Mouse (Mus musculus) CD4-positive, CD25-positive, alpha-beta regulatory T cell, adult 2 months (primary cell): ENCODE data around the gene Igf2r.
A peak's percentile ranks its signal among the peaks of the same experiment; 100 is the strongest.

ENCODE experiments used
- DNase-seq: peaks from one replicate; pipeline ENCODE4 v3.0.0-alpha.2; 2012; ENCODE audit warnings: low read depth, low spot score

Igf2r gene

DNA sequence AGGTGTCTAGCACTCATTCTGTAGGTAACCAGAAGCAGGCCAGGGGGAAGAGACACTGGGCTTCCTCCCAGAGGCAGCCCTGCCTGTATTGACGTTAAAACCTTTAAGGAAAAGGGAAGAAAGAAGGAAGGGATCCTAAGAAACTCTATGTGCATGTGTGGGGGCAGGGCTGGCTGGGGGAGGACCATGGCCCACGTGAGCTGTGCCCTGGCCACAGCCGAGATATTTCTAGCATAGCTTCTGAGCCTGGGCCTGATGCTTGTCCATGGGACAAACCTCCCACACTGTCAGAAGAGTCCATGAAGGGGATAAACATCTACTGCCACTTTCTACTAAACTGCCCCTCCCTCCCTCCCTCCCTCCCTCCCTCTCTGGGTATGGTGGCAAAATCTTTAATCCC is 95.6 kb downstream of the Igf2r start:
- DNase-seq, result no peak

DNA sequence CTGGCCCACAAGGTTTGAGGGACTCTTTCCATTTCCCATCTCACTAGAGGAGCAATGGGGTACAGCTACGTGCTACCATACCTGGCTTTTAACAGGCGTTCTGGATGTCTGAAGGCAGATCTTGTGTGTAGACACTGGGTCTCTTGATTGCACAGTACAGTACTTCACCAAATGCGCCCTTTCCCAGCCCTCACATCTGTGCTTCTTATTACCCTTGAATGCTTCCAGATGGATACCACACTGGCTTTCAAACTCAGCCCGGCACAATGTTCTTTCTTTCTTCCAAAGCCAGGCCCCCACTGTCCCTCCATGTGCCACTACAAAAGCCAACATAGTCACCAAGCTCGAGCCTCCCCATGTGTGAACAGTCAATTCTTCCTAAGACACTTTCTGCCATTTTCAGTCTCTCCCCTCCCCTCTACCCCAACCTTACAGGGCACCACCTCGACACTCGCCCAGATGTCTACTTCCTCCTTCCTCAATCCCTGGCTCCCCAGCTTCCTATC is 97.1 kb downstream of the Igf2r start:
- DNase-seq, result no peak

DNA sequence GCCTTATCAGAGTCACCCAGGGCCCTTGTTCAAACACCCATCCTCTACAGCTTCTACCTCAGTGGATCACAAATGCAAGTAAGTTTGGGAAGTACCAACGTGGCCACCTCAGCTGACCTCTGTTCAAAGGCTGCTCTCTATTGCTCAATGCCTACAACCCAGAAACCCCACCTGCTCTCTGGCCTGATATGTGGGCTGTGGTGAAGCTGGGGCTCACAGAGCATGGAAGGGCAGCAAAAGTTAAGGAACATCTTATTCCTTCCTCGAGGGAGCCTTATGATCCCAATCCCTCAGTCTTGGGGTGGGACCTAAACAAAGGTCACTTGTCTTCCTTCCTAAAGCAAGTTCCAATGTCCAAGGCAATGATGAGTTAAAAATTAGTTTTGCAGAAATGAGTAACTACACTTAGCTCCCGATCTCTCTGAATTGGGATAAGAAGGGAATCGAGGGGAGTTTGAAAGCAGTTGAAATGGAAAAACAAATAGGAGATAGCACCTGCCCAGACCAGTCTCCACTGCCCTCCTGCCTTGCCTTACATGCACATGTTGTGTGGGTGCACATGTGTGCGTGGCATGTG is 98.3 kb downstream of the Igf2r start:
- DNase-seq, result no peak

DNA sequence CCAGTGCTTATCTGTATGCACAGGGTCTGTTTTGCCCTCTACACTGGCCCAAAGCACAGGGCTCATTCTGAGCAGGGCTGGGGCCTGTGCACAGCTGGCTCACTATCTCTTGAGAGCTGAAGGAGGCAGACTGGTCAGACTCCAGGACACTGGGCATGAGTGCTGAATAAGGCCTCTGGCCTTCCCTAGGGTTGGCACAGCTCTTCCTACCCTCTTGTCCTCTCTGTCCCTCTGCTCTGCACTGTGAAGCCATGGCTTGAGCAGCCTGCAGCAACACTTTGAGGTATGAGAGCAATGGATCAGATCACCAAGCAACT is 100.1 kb downstream of the Igf2r start:
- DNase-seq, result no peak

DNA sequence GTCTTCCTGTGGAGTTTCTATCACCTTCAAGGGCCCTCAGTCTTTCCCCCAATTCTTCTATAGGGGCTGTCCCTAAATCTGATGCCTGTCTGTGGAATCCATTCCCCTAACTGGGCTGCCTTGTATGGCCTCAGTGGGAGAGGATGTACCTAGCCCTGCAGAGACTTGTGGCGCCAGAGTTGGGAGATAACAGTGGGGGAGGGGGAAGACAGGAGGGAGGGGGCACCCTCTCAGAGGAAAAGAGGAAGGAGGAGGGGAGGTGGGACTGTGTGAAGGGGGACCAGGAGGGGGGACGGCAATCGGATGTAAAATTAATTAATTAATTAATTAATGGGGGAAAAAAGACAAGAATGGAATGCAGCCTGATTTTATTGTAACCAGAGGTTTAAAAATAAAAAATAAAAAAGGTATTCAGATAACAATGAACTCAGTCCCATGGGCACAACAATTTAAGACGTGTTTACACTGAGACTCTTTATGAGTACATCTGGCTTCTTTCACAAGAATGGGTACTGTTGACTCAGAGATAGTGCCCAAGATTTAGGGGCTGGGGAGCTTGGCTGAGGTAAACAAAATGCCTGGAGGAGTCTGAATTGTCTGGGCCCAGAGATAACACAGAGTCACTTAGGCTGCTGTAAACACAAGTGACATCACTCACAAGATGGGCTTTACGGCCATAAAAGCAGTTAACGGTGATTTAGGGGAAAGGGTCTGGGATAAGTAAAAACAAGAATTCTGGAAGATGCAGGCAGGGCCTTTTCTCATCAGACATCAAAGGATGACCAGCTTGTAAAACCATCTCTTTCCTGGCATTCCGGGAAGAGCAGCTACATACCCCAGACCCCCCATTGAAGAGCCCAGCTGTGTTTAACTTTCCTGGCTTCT is 100.7 kb downstream of the Igf2r start:
- no peak for DNase-seq

DNA sequence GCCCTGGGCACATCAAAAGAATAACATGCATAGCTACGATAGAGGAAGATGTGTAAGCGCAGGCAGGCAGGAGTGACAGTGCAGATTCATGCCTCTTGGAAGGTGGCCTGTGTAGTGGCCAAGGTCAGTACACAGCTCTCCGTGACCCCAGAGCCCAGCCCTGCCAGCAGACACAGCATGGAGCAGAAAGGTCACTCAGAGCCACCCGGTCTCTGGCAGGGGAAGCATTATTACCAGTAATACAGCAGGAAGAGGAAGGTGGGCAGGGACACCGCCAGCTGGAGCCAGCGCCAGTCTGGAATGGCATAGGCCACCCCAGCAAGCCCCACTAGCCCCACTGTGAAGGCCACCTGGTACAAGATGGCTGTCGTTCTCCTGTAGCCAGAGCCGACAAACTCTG is 105.3 kb downstream of the Igf2r start:
- DNase-seq, result no peak

DNA sequence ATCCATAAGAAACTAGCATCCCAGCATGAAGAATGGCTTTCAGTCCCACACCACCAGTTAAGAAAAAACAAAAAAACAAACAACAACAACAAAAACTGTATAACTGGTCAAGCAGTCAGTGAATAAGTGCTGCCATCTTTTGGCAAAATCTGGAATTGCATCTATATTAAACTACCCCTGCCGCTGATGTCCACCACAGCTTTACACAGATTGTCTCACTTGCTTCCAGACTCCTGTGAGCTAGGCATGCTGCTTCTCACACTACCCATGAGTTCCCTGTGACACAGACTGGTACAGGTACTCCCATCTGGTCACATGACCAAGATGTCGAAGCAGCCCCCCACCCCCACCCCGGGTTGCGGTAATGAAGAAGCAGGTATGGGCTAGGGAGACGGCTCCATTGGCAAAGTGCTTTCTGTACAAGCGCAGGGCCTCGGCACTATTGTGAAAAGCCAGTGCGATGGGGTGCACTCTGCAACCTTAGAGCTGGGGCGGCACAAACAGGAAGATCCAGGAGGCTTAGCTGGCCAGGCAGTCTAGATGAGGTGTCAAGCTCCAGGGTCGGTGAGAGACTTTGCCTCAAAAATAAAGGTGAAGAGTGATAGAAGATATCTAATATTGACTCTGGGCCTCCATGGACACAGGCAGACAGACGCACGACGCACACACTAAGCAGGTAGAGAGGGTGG is 108.7 kb downstream of the Igf2r start:
- DNase-seq, result peak; percentile 73

DNA sequence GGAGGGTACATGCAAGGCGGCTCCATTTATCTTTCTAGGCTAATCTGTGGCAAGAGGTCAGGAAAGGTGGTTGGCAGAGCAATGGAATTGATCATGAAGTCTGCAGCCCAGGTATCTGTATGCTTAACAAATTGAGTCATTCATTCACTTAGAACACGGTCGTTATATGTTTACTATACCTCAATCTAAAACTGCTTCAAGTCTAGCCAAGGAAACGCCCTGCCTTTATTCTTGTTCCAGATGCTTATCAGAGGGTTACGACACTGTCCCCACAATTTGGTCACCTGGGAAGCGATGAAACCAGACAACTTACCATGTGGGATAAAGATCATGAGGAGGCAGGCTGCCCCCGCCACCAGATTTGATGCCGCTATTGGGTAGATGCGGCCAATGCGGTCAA is 110.2 kb downstream of the Igf2r start:
- DNase-seq, result no peak

DNA sequence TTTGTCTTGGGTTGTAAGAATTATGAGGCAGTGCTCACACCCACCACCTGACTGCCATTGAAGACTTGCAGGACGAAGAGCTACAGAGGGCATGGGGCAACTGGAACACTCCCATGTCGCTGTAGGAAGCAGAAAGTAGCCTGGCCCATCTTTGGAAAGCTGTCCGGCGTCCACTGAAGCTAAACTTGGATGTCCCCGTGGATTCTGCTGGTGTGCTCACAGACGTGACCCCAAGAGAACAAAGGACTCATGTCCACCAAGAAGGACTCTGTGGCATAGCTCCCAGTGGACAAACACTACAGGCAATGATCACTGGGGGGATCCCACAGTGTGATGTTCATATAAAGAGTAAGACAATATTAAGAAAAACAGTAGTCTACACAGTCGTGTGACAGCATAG is 110.7 kb downstream of the Igf2r start:
- DNase-seq, result no peak

DNA sequence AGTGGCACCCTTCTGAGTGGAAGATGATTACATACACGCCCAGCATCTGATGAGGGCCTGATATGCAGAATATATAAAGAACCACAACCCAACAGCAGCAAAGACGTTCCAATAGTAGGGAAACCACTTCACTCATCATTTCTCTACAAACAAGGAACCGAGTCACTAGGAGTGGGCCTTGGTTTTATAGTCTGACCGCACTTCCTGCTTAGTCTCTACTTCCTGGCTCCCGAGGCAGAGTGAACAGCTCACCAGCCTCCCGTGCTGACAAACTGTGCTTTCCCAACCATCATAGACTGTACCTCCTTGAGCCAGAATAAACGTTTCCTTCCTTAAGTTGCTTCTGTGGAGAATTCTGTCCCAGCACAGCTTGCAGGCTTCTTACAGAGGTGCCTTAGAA is 113.6 kb downstream of the Igf2r start:
- DNase-seq, result peak; percentile 68

DNA sequence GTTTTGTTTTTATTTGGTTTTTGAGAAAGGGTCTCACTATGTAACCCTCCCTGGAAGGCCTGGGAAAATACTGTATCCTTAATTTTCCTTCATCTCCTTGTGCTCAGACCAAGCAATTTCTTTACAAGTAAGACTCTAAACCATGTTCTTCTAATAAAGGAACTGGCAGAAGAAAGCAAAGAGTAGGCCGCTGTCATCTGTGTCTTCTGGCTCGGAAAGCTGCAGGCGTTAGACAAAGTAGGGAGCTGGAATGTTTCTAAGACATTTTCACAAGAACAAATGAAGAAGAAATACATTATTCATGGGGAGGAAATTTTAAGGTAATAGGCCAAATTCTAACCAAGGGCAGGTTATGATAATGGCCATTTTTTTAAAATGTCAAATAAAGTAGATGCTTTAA is 115.4 kb downstream of the Igf2r start:
- no peak for DNase-seq

DNA sequence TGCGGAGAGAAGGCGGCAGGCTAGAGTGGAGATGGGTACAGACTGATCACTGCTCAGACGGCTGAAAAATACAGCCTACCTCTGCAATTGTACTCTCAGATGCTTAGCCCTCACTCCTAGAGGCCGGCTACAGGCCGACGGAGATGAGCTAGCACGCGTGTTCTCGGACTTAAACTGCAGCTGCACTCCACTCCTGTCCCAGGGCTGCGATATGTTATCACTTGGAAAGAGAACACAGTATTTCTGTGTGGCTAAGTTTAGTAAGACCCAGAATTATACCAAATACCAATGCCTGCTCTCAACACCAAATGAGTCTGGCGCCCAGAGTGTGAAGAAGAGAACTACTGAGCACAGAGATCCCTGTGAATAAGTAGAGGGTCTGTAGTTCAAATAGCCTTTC is 116.9 kb downstream of the Igf2r start:
- DNase-seq, result no peak

DNA sequence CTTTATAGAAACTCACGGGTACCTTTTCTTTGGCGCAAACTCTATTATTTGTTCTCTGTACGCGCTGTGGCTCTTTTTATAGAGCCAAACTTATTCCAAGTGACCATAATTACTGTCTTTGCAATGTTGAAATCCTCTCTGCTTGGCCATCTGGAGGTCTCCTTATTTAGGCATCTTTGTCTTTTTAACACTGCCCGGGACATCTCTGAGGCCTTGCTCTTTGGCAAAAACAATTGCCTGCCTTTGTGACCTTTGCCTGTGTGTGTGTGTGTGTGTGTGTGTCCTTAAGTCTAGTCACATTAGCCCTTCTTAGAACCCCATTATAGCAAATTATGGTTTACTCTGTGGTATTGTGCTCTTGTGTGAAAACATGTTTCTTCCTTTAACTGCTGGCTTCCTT is 124.0 kb downstream of the Igf2r start:
- no peak for DNase-seq

DNA sequence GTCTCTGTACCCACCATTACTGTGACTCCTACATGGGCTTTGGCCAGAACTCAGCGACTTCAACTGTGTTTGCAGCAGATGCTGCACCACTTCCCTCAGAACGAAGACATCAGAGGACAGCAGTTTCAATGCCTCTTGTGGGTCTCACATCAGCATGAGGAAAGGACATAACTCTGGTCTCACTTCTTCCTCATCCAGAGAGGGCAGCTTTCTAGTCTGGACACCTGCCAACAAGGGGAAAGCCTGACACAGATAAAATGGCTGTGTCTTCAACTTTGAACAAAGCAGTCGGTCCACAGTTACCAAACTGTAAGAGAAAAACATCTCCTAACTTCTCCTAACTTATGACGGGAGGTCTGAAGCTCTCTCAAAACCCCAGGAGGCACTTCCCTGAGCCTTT is 128.4 kb downstream of the Igf2r start:
- DNase-seq, result no peak

DNA sequence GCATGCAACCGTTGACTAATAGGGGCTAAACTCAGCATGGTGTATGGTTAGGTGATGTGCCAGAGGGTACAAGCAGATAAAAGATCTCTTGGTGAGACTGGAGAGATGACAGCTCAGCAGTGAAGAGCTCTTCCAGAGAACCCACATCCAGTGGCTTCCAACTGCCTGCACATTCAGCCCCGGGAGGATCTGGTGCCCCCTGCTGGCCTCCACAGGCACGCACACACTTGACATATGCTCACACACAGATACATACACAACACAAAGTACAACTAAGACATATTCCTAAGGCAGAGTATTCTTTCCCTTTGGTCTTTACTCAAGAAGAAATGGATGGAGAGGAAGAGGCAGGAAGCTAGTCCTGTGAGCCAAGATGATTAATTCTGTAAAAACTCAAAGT is 129.9 kb downstream of the Igf2r start:
- DNase-seq, result peak; percentile 21

DNA sequence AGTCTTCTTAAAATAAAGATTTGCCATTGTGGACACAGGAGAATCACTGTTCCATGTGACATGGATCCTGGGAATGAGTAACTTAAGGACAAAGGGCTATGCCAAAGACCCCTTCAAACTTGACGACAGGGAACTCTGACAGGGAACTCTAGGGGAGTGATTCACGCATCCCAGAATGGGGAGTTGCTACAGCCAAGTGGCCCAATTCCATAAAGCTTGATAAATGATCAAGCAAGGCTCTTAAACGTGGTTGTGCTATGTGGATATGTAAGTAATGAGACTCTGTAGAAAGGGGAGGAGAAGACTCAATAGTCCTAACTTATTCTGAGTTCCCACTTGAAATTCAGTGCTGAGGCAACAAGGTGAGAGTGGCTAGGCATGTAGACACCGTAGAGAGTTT is 134.7 kb downstream of the Igf2r start:
- DNase-seq, result no peak
